Mouse (Mus musculus) embryonic fibroblast, embryonic 13.5 days (primary cell): ENCODE data around the gene Ankrd10.

Experiments used
- CTCF ChIP-seq: IDR thresholded peaks from 2 replicates; pipeline ENCODE4 v1.5.1; 2011; ENCODE audit warnings: mild to moderate bottlenecking, control low read depth, low read length, moderate library complexity, borderline replicate concordance; ENCODE audit not compliant: insufficient read depth
- POLR2A ChIP-seq: IDR thresholded peaks from 2 replicates; pipeline ENCODE4 v1.6.1; 2011; ENCODE audit warnings: low read depth, mild to moderate bottlenecking, control low read depth, low read length, moderate library complexity

DNA sequence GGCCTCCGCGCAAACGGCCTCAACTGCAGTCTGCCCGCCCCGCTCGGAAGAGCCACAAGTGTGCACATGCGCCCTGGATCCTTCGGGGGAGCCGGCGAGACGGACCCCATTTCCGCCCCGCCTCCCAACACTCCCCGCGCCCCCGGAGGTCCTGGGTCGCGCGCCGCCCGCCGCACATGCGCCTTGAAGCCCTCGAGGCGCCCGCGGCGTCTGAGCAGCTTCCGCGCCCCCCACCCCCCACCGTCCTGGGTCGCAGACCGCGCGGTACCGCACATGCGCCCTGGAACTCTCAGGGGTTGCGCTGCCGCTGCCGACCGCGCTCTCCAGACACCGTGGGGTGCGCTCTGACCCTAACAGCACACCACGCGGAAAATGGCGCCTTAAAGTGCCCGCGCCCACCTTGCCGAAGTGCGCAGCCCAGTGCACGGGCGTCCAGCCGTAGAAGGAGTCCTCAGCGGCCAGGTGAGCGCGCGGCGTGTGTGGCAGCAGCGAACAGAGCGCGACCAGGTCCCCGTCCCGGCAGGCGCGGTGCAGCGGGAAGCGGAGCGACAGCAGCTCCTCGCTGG lies 462 bp downstream of the Ankrd10 start:
- TF ChIP-seq CTCF (no peak), POLR2A (peak; percentile 31)
